8 mouse cellular contexts compared by ENCODE assay signal in genomic region chr13:52978321-52978981, GRCm38 (mm10). TPM values are rescaled to one million over a fixed set of nuclear protein-coding genes. Genes with fewer than 3 reads are reported as not detected.
A peak's percentile ranks its signal among the peaks of the same experiment; 100 is the strongest.
DNase-seq lines count a peak whose midpoint lies in the region; ATAC-seq lines count a peak whose summit lies in the region.

No protein-coding gene starts in this region.

- peak overlapping the region; percentile 60 for H3K27ac ChIP-seq in lung, embryonic 15.5 days

- peak; percentile 29 to 38 for DNase-seq in lung, adult 18-20 months
- no peak for DNase-seq in lung, postnatal 25 days (ENCODE audit: low spot score)
- DNase-seq in cerebellum, postnatal 25 days, result peak; percentile 62 to 69
- DNase-seq in gastrocnemius, postnatal 36 days, result peak; percentile 7 to 28
- DNase-seq in kidney, adult 18-20 months, result peak; percentile 55
- DNase-seq in retina, postnatal 1 day, result peak; percentile 78
- DNase-seq in c-Kit-positive CD71-positive TER-119-positive erythroid progenitor cells, embryonic 14.5 days (ENCODE audit: low spot score), result no peak

- intact Hi-C loops in gastrocnemius, postnatal 36 days (cut with DNase I), result loop anchor here (5.0 kb wide), 2 partner anchors 86 to 161 kb away; no protein-coding TSS in a partner anchor

- no peaks in the 10 kb centered on the region for H3K9me3 ChIP-seq in lung, embryonic 15.5 days

- H3K36me3 ChIP-seq in lung, embryonic 15.5 days, result no peaks in the 10 kb centered on the region

- ATAC-seq in lung, embryonic 15.5 days (ENCODE audit: borderline replicate concordance, extremely low read depth, low FRiP score, low TSS enrichment), result peak; percentile 8; the same call in 1 of the 2 replicates

- peak overlapping the region; percentile 94 for H3K4me2 ChIP-seq in lung, embryonic 15.5 days

- H3K9ac ChIP-seq in lung, embryonic 15.5 days, result peak overlapping the region; percentile 53

- WGBS in lung, embryonic 15.5 days, result under 1% methylated on average over 60 of the region's 64 CpGs

- peaks cover 3% of the 10 kb centered on the region; the same call in 1 of the 2 replicates for H3K27me3 ChIP-seq in lung, embryonic 15.5 days

- H3K4me1 ChIP-seq in lung, embryonic 15.5 days, result peaks cover 40% of the 10 kb centered on the region

- H3K4me3 ChIP-seq in lung, embryonic 15.5 days, result peak overlapping the region; percentile 59

RNA-seq across cellular contexts. Expression of gene Nfil3, which starts 2.4 kb away (rescaled TPM):
- total RNA-seq in gastrocnemius, postnatal 36 days (2021), result 10 to 100 TPM; 20.0 to 60.9 TPM
- polyA plus RNA-seq in lung, embryonic 15.5 days (2015; fragmentation: Nextera tagmentation; extraction: Ambion mirVana), result 21.8 and 22.3 TPM in 2 replicates

RNA-seq across cellular contexts. Expression of gene Auh, which starts 49.0 kb away (rescaled TPM):
- 10 to 100 TPM; 61.5 to 70.2 TPM for total RNA-seq in gastrocnemius, postnatal 36 days (2021)
- 38.4 and 45.7 TPM in 2 replicates for polyA plus RNA-seq in lung, embryonic 15.5 days (2015; fragmentation: Nextera tagmentation; extraction: Ambion mirVana)

Comparison
In these comparisons a context has a peak if more than half of its experiments do, and no peak if none do; other contexts are left out.
1. DNase-seq: peak in lung, adult 18-20 months (2 of 2), cerebellum, postnatal 25 days (2 of 2), gastrocnemius, postnatal 36 days (2 of 2), kidney, adult 18-20 months (single experiment) and retina, postnatal 1 day (single experiment); none in lung, postnatal 25 days (single experiment) and c-Kit-positive CD71-positive TER-119-positive erythroid progenitor cells, embryonic 14.5 days (single experiment).